Mouse (Mus musculus) lung, adult 2 months (tissue): ENCODE measurements around the gene Sstr5.

ENCODE experiments used
- CTCF ChIP-seq: fragments of 200-500 bp; IDR thresholded peaks from 2 replicates; pipeline ENCODE4 v1.5.1; 2011; ENCODE audit warnings: mild to moderate bottlenecking, low read length, control low read depth; ENCODE audit not compliant: insufficient read depth
- POLR2A ChIP-seq: fragments of 200-500 bp; IDR thresholded peaks from 2 replicates; pipeline ENCODE4 v1.6.1; 2011; ENCODE audit warnings: low read depth, mild to moderate bottlenecking, control low read depth, low read length, borderline replicate concordance; ENCODE audit errors: extremely low read depth

GRCm38 (mm10) chr17:25454272-25454671 is 42.8 kb downstream of the Sstr5 start, which contains the start of gene Tekt4:
- TF ChIP-seq POLR2A: no peak
- no peak for TF ChIP-seq CTCF
